Mouse (Mus musculus): ENCODE data around the gene Rln1. TPM values are rescaled to one million over a fixed set of nuclear protein-coding genes. Genes with fewer than 3 reads are reported as not detected.

Rln1 gene
- polyA plus RNA-seq, 1 experiment = not detected

- H3K79me2 ChIP-seq (ENCODE audit: control insufficient read depth, insufficient read depth) = no peaks in the 10 kb centered on the region
- no peak overlapping the region for H3K4me2 ChIP-seq (ENCODE audit: low read depth)
- no peaks in the 10 kb centered on the region for H3K27me3 ChIP-seq (ENCODE audit: control insufficient read depth, insufficient read depth, insufficient read length)
- no peak overlapping the region for H3K4me3 ChIP-seq
- TF ChIP-seq MYOG (IDR thresholded peaks at IDR 0.05; ENCODE audit: control insufficient read depth in 1 of 3, insufficient read depth in 1 of 3, insufficient read length in 2 of 3, low read depth in 2 of 3) (no peak), MAX (IDR thresholded peaks at IDR 0.05; ENCODE audit: low read depth) (no peak), CEBPB (IDR thresholded peaks at IDR 0.05; ENCODE audit: insufficient read depth, poor library complexity, severe bottlenecking) (no peak), REST (IDR thresholded peaks at IDR 0.05; ENCODE audit: insufficient read depth, insufficient read length) (no peak), TCF12 (IDR thresholded peaks at IDR 0.05; ENCODE audit: insufficient read depth, poor library complexity, severe bottlenecking) (no peak), SRF (IDR thresholded peaks at IDR 0.05; ENCODE audit: control insufficient read depth, insufficient read length, low read depth) (no peak), USF1 (IDR thresholded peaks at IDR 0.05; ENCODE audit: low read depth) (no peak), MYOD1 (IDR thresholded peaks at IDR 0.05; ENCODE audit: control insufficient read depth in 1 of 3, insufficient read length in 2 of 3, low read depth in 2 of 3) (no peak), POLR2A (IDR thresholded peaks at IDR 0.05; ENCODE audit: insufficient read length, low read depth) (no peak), TCF3 (IDR thresholded peaks at IDR 0.05; ENCODE audit: insufficient read length, low read depth) (no peak), POLR2AphosphoS2 (IDR thresholded peaks at IDR 0.05; ENCODE audit: insufficient read length, low read depth) (no peak), E2F4 (IDR thresholded peaks at IDR 0.05; ENCODE audit: insufficient read depth) (no peak)
- no peak overlapping the region for H3ac ChIP-seq (ENCODE audit: control insufficient read depth, insufficient read length)
- no peaks in the 10 kb centered on the region for H3K36me3 ChIP-seq (ENCODE audit: control insufficient read depth, insufficient read depth)
Measured at GRCm38 (mm10) chr19:29326396-29326795, 8.1 kb downstream of the Rln1 start.

GRCm38 (mm10) chr19:29325852-29326180, 8.7 kb downstream of the Rln1 start:
- Histone ChIP-seq H3ac (ENCODE audit: control insufficient read depth, insufficient read length) (no peak overlapping the region), H3K4me2 (ENCODE audit: low read depth) (peak overlapping the region; percentile 62), H3K36me3 (ENCODE audit: control insufficient read depth, insufficient read depth) (no peaks in the 10 kb centered on the region), H3K79me2 (ENCODE audit: control insufficient read depth, insufficient read depth) (no peaks in the 10 kb centered on the region), H3K4me3 (no peak overlapping the region), H3K27me3 (ENCODE audit: control insufficient read depth, insufficient read depth, insufficient read length) (no peaks in the 10 kb centered on the region)
- TF ChIP-seq POLR2AphosphoS2 (IDR thresholded peaks at IDR 0.05; ENCODE audit: insufficient read length, low read depth) (no peak), SRF (IDR thresholded peaks at IDR 0.05; ENCODE audit: control insufficient read depth, insufficient read length, low read depth) (no peak), USF1 (IDR thresholded peaks at IDR 0.05; ENCODE audit: low read depth) (no peak), TCF12 (IDR thresholded peaks at IDR 0.05; ENCODE audit: insufficient read depth, poor library complexity, severe bottlenecking) (no peak), MYOG (IDR thresholded peaks at IDR 0.05; ENCODE audit: control insufficient read depth in 1 of 3, insufficient read depth in 1 of 3, insufficient read length in 2 of 3, low read depth in 2 of 3) (no peak), CEBPB (IDR thresholded peaks at IDR 0.05; ENCODE audit: insufficient read depth, poor library complexity, severe bottlenecking) (no peak), MAX (IDR thresholded peaks at IDR 0.05; ENCODE audit: low read depth) (no peak)

- Histone ChIP-seq H3K79me2 (ENCODE audit: control insufficient read depth, insufficient read depth) (no peaks in the 10 kb centered on the region), H3K27me3 (ENCODE audit: control insufficient read depth, insufficient read depth, insufficient read length) (no peaks in the 10 kb centered on the region)
Measured at GRCm38 (mm10) chr19:29325053-29325851, 9.2 kb downstream of the Rln1 start, which contains the start of gene Insl6. Gene Insl6, minus strand, starts transcription at chr19:29325356.

GRCm38 (mm10) chr19:29323416-29324049, 10.9 kb downstream of the Rln1 start:
- no peak for TF ChIP-seq TCF3 (IDR thresholded peaks at IDR 0.05; ENCODE audit: insufficient read length, low read depth)
- Histone ChIP-seq H3K4me2 (ENCODE audit: low read depth) (no peak overlapping the region), H3K79me2 (ENCODE audit: control insufficient read depth, insufficient read depth) (no peaks in the 10 kb centered on the region), H3ac (ENCODE audit: control insufficient read depth, insufficient read length) (no peak overlapping the region), H3K27me3 (ENCODE audit: control insufficient read depth, insufficient read depth, insufficient read length) (no peaks in the 10 kb centered on the region), H3K36me3 (ENCODE audit: control insufficient read depth, insufficient read depth) (no peaks in the 10 kb centered on the region), H3K4me3 (no peak overlapping the region)

More at GRCm38 (mm10) chr19:29325053-29325851, 9.2 kb downstream of the Rln1 start, which contains the start of gene Insl6:
- H3ac ChIP-seq (ENCODE audit: control insufficient read depth, insufficient read length) = no peak within 1 kb of the TSS
- no peak within 1 kb of the TSS for H3K4me3 ChIP-seq
- H3K4me2 ChIP-seq (ENCODE audit: low read depth) = peak within 1 kb of the TSS; percentile 89
- TF ChIP-seq MYOD1 (IDR thresholded peaks at IDR 0.05; ENCODE audit: control insufficient read depth in 1 of 3, insufficient read length in 2 of 3, low read depth in 2 of 3) (peak in 2 of 3 experiments; percentile 50 to 76), REST (IDR thresholded peaks at IDR 0.05; ENCODE audit: insufficient read depth, insufficient read length) (no peak), SRF (IDR thresholded peaks at IDR 0.05; ENCODE audit: control insufficient read depth, insufficient read length, low read depth) (no peak), TCF3 (IDR thresholded peaks at IDR 0.05; ENCODE audit: insufficient read length, low read depth) (no peak), CEBPB (IDR thresholded peaks at IDR 0.05; ENCODE audit: insufficient read depth, poor library complexity, severe bottlenecking) (no peak), TCF12 (IDR thresholded peaks at IDR 0.05; ENCODE audit: insufficient read depth, poor library complexity, severe bottlenecking) (no peak), POLR2AphosphoS2 (IDR thresholded peaks at IDR 0.05; ENCODE audit: insufficient read length, low read depth) (no peak), MAX (IDR thresholded peaks at IDR 0.05; ENCODE audit: low read depth) (no peak), MYOG (IDR thresholded peaks at IDR 0.05; ENCODE audit: control insufficient read depth in 1 of 3, insufficient read depth in 1 of 3, insufficient read length in 2 of 3, low read depth in 2 of 3) (peak in 2 of 3 experiments; percentile 41 to 64), POLR2A (IDR thresholded peaks at IDR 0.05; ENCODE audit: insufficient read length, low read depth) (peak; percentile 30)
- H3K36me3 ChIP-seq (ENCODE audit: control insufficient read depth, insufficient read depth) = no peaks in the 10 kb centered on the region

GRCm38 (mm10) chr19:29312661-29313060, 21.8 kb downstream of the Rln1 start:
- no peak for TF ChIP-seq MYOG (IDR thresholded peaks at IDR 0.05; ENCODE audit: control insufficient read depth in 1 of 3, insufficient read depth in 1 of 3, insufficient read length in 2 of 3, low read depth in 2 of 3)
- TF ChIP-seq POLR2A (IDR thresholded peaks at IDR 0.05; ENCODE audit: insufficient read length, low read depth) = no peak
- TF ChIP-seq E2F4 (IDR thresholded peaks at IDR 0.05; ENCODE audit: insufficient read depth) = no peak
- TF ChIP-seq MYOD1 (IDR thresholded peaks at IDR 0.05; ENCODE audit: control insufficient read depth in 1 of 3, insufficient read length in 2 of 3, low read depth in 2 of 3) = no peak
- no peak for TF ChIP-seq TCF12 (IDR thresholded peaks at IDR 0.05; ENCODE audit: insufficient read depth, poor library complexity, severe bottlenecking)
- no peak for TF ChIP-seq TCF3 (IDR thresholded peaks at IDR 0.05; ENCODE audit: insufficient read length, low read depth)
- no peak for TF ChIP-seq REST (IDR thresholded peaks at IDR 0.05; ENCODE audit: insufficient read depth, insufficient read length)
- TF ChIP-seq MAX (IDR thresholded peaks at IDR 0.05; ENCODE audit: low read depth) = no peak
- TF ChIP-seq SRF (IDR thresholded peaks at IDR 0.05; ENCODE audit: control insufficient read depth, insufficient read length, low read depth) = no peak
- Histone ChIP-seq H3K27me3 (ENCODE audit: control insufficient read depth, insufficient read depth, insufficient read length) (no peaks in the 10 kb centered on the region), H3ac (ENCODE audit: control insufficient read depth, insufficient read length) (no peak overlapping the region), H3K36me3 (ENCODE audit: control insufficient read depth, insufficient read depth) (peaks cover 21% of the 10 kb centered on the region), H3K79me2 (ENCODE audit: control insufficient read depth, insufficient read depth) (no peaks in the 10 kb centered on the region), H3K4me2 (ENCODE audit: low read depth) (no peak overlapping the region), H3K4me3 (no peak overlapping the region)
